Mouse (Mus musculus) fat pad, adult 2 months (tissue): ENCODE measurements around the gene Tnxb.

Experiments used
- DNase-seq: peaks from one replicate; pipeline ENCODE4 v3.0.0-alpha.2; 2011; ENCODE audit warnings: low read depth, low spot score; ENCODE audit errors: extremely low read depth

The Tnxb gene

GRCm38 (mm10) chr17:34659181-34659896 lies 11.0 kb upstream of the Tnxb start:
- DNase-seq, result no peak

GRCm38 (mm10) chr17:34659897-34660214 lies 10.5 kb upstream of the Tnxb start:
- DNase-seq, result no peak

- DNase-seq, result no peak
Observed at GRCm38 (mm10) chr17:34660259-34660820, 10.0 kb upstream of the Tnxb start.

- no peak for DNase-seq
Observed at GRCm38 (mm10) chr17:34661121-34661591, 9.2 kb upstream of the Tnxb start.

GRCm38 (mm10) chr17:34662468-34662867 lies 7.9 kb upstream of the Tnxb start:
- DNase-seq, result no peak

GRCm38 (mm10) chr17:34662978-34663377 lies 7.4 kb upstream of the Tnxb start:
- DNase-seq, result no peak

GRCm38 (mm10) chr17:34663558-34663957 lies 6.8 kb upstream of the Tnxb start:
- no peak for DNase-seq

- no peak for DNase-seq
Observed at GRCm38 (mm10) chr17:34664472-34664871, 5.9 kb upstream of the Tnxb start.

- DNase-seq, result no peak
Observed at GRCm38 (mm10) chr17:34671151-34672066, 1.1 kb downstream of the Tnxb start.

- no peak for DNase-seq
Observed at GRCm38 (mm10) chr17:34672246-34672792, 2.0 kb downstream of the Tnxb start.

GRCm38 (mm10) chr17:34673139-34673538 lies 2.8 kb downstream of the Tnxb start:
- DNase-seq, result no peak

- DNase-seq, result no peak
Observed at GRCm38 (mm10) chr17:34674524-34675204, 4.3 kb downstream of the Tnxb start.

GRCm38 (mm10) chr17:34675205-34676092 lies 5.1 kb downstream of the Tnxb start:
- no peak for DNase-seq

- DNase-seq, result no peak
Observed at GRCm38 (mm10) chr17:34676093-34676460, 5.7 kb downstream of the Tnxb start.

GRCm38 (mm10) chr17:34676671-34677070 lies 6.3 kb downstream of the Tnxb start:
- DNase-seq, result no peak

- DNase-seq, result no peak
Observed at GRCm38 (mm10) chr17:34680191-34680590, 9.9 kb downstream of the Tnxb start.

GRCm38 (mm10) chr17:34680621-34681020 lies 10.3 kb downstream of the Tnxb start:
- DNase-seq, result no peak

GRCm38 (mm10) chr17:34681132-34681571 lies 10.8 kb downstream of the Tnxb start:
- DNase-seq, result no peak

GRCm38 (mm10) chr17:34681881-34682536 lies 11.7 kb downstream of the Tnxb start:
- no peak for DNase-seq
